Mouse (Mus musculus): ENCODE results near the gene Abhd17a.
A peak's percentile ranks its signal among the peaks of the same experiment; 100 is the strongest.

DNA sequence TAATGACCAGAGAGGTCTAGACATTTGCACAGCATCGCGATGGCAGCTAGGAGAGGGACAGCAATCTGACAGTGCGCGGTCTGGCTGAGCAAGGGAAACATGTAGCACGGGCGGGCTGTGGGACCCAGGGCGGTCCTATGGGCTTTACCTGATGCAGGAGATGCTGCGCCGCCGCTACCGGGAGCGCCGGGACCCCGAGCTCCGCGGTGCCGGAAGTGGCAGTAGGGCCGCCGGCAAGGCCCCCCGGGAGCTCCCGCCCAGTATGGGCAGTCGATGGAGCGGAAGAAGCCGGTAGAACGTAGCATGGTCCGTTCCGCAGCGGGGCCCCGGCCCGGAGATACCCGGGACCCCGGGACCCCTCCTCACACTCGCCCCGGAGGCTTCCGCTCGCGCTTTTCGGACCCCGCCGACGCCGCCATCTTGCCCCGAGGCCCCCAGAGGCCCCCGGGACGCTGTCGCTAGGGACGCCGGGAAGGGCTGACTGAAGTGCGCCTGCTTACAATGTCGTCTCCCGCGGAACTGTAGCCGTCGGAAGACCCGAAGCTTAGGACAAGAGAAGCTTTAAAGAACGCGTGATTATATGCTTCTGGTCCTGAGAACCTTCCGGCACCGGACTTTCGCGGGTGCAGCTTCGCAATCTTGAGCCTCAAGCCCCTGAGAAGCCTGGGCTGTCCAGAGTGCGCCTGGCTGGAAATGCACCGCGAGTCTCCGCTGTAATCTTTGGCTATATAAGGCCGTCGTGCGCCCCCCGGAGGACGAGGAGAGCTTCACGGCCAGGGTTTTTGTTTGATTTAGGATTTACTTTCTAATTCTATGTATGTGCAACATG lies 28.8 kb downstream of the Abhd17a start, which contains the start of gene Rexo1:
- TF ChIP-seq CTCF (IDR thresholded peaks at IDR 0.05; ENCODE audit: low read depth, low read length) (peak; percentile 82), EP300 (IDR thresholded peaks at IDR 0.05; ENCODE audit: insufficient read depth, low read depth, low read length) (no peak), POLR2A (IDR thresholded peaks at IDR 0.05; ENCODE audit: insufficient read depth, low read length) (no peak)

All from ES-Bruce4 (cell line).